Mouse (Mus musculus) stomach, postnatal 0 days (tissue): ENCODE measurements around the gene Zfp704. TPM values are rescaled to one million over a fixed set of nuclear protein-coding genes. Genes with fewer than 3 reads are reported as not detected.

ENCODE experiments used
- ATAC-seq: fragments of 200-750 bp; cut with Nextera tagmentation; 2 replicates; pipeline ENCODE4 v1.8.0; 2017; ENCODE audit not compliant: low FRiP score, low TSS enrichment
- DNase-seq: peaks from one replicate; pipeline ENCODE4 v3.0.0-alpha.2; 2016; ENCODE audit warnings: low spot score
- H3K27ac ChIP-seq: fragments of 300-500 bp; sonication (generic); replicated peaks from 2 replicates; pipeline ENCODE4 v1.5.1; 2014; ENCODE audit warnings: mild to moderate bottlenecking, control low read depth
- H3K27me3 ChIP-seq: fragments of 300-500 bp; sonication (generic); 2 replicates; pipeline ENCODE4 v1.6.1; 2014; ENCODE audit warnings: low read length; ENCODE audit not compliant: control insufficient read depth, insufficient read depth
- H3K36me3 ChIP-seq: fragments of 300-500 bp; sonication (generic); 2 replicates; pipeline ENCODE4 v1.6.1; 2014; ENCODE audit warnings: low read length, mixed read lengths; ENCODE audit not compliant: control insufficient read depth, insufficient read depth
- H3K4me1 ChIP-seq: fragments of 300-500 bp; sonication (generic); replicated peaks from 2 replicates; pipeline ENCODE4 v1.6.1; 2014; ENCODE audit warnings: antibody characterized with exemption; ENCODE audit not compliant: control insufficient read depth, insufficient read depth
- H3K4me2 ChIP-seq: fragments of 300-500 bp; sonication (generic); replicated peaks from 2 replicates; pipeline ENCODE4 v1.6.1; 2014; ENCODE audit warnings: low read depth, mild to moderate bottlenecking, control low read depth, moderate library complexity
- H3K4me3 ChIP-seq: fragments of 300-500 bp; sonication (generic); 2 replicates; pipeline ENCODE4 v1.5.1; 2014; ENCODE audit warnings: low read depth, low read length, control low read depth
- H3K9ac ChIP-seq: fragments of 300-500 bp; sonication (generic); 2 replicates; pipeline ENCODE4 v1.6.1; 2014; ENCODE audit warnings: mild to moderate bottlenecking, low read length, control low read depth, mixed read lengths
- H3K9me3 ChIP-seq: fragments of 300-500 bp; sonication (generic); 2 replicates; pipeline ENCODE4 v1.6.1; 2016; ENCODE audit warnings: low read length; ENCODE audit not compliant: control insufficient read depth
- CTCF ChIP-seq: IDR thresholded peaks from 2 replicates; pipeline ENCODE4 v1.5.1; 2016; ENCODE audit warnings: antibody characterized with exemption, low read depth, mild to moderate bottlenecking, moderate library complexity
- EP300 ChIP-seq: optimal IDR thresholded peaks from 2 replicates; pipeline ENCODE3; 2016; ENCODE audit warnings: antibody characterized with exemption
- WGBS: fragments of 180-500 bp; shearing (Covaris S2); extraction: QIAGEN DNeasy Blood & Tissue Kit; methylation state at CpG from one replicate; pipeline ENCODE4 v1.1.7; 2014; 5-methylcytosine and 5-hydroxymethylcytosine counted together
- polyA plus RNA-seq: library from polyadenylated mRNA; unstranded; fragments of >200 nt; fragmentation: Nextera tagmentation; extraction: Ambion mirVana; gene quantifications from 2 replicates; pipeline ENCODE4 v1.2.1, GENCODE M21; 2015

Zfp704 gene
- polyA plus RNA-seq, 1 experiment from 2014 or later = 3.4 TPM

- Histone ChIP-seq H3K4me2 (no peak overlapping the region), H3K4me1 (no peaks in the 10 kb centered on the region), H3K9me3 (no peaks in the 10 kb centered on the region), H3K27me3 (no peaks in the 10 kb centered on the region), H3K36me3 (no peaks in the 10 kb centered on the region), H3K27ac (no peak overlapping the region), H3K4me3 (no peak overlapping the region), H3K9ac (no peak overlapping the region)
- ATAC-seq (no peak), DNase-seq (no peak)
- 89% methylated on average over 4 of the region's 4 CpGs for WGBS
- TF ChIP-seq EP300 (no peak), CTCF (no peak)
Measured at GRCm38 (mm10) chr3:9427826-9428225, 182.1 kb downstream of the Zfp704 start.

DNA sequence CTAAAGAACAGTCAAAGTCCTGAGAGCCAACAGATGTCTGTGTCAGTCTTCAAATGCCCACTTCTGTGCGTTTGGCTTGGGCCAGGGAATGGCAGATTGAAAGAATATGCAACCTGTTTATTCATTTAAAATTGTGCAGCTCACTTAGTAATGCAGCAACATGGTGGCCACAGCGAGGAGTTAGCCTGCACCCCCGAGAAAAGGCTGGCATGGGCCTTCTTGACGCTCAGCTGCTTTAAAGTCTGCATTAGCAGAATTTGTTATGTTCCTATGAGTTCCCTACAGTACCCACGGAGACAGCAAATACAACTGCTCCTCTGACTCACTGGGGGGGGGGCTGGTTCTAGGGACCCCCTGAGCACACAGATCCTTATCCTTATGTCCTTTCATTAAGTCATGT lies 184.2 kb downstream of the Zfp704 start:
- TF ChIP-seq EP300 = no peak
- TF ChIP-seq CTCF = no peak
- no peak for DNase-seq
- no peak overlapping the region for H3K4me2 ChIP-seq
- no peaks in the 10 kb centered on the region for H3K9me3 ChIP-seq
- H3K4me1 ChIP-seq = no peaks in the 10 kb centered on the region
- no peaks in the 10 kb centered on the region for H3K27me3 ChIP-seq
- 89% methylated on average over 5 of the region's 5 CpGs for WGBS
- H3K36me3 ChIP-seq = no peaks in the 10 kb centered on the region
- no peak overlapping the region for H3K9ac ChIP-seq
- no peak overlapping the region for H3K4me3 ChIP-seq
- no peak overlapping the region for H3K27ac ChIP-seq
- ATAC-seq = no peak

- no peak for DNase-seq
- Histone ChIP-seq H3K36me3 (no peaks in the 10 kb centered on the region), H3K9ac (no peak overlapping the region), H3K27ac (no peak overlapping the region), H3K4me1 (no peaks in the 10 kb centered on the region), H3K27me3 (no peaks in the 10 kb centered on the region), H3K9me3 (no peaks in the 10 kb centered on the region), H3K4me3 (no peak overlapping the region), H3K4me2 (no peak overlapping the region)
- no peak for ATAC-seq
- 87% methylated on average over 6 of the region's 6 CpGs for WGBS
- TF ChIP-seq EP300 (no peak), CTCF (no peak)
Measured at GRCm38 (mm10) chr3:9424637-9425036, 185.2 kb downstream of the Zfp704 start.

DNA sequence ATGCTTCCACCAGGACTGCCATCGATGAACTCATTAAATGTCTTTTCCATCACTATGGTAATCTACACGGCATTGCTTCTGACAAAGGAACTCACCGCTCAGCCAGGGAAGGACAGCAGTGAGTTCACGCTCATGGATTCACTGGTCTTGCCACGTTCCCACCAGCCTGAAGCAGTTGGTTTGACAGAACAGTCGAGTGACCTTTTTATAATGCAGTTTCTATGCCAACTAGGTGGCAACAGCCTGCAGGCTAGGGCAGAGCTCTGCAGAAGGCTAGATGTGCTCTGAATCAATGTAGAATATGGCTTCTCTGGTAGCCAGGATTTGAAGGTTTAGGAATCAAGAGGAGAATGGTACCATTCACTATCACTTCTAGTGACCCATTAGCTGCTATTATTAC lies 186.2 kb downstream of the Zfp704 start:
- DNase-seq (no peak), ATAC-seq (no peak)
- H3K9ac ChIP-seq = no peak overlapping the region
- H3K27me3 ChIP-seq = no peaks in the 10 kb centered on the region
- no peak overlapping the region for H3K4me2 ChIP-seq
- WGBS = 92% methylated on average over 6 of the region's 6 CpGs
- no peaks in the 10 kb centered on the region for H3K9me3 ChIP-seq
- no peaks in the 10 kb centered on the region for H3K36me3 ChIP-seq
- no peak overlapping the region for H3K27ac ChIP-seq
- H3K4me3 ChIP-seq = no peak overlapping the region
- no peaks in the 10 kb centered on the region for H3K4me1 ChIP-seq
- no peak for TF ChIP-seq EP300

DNA sequence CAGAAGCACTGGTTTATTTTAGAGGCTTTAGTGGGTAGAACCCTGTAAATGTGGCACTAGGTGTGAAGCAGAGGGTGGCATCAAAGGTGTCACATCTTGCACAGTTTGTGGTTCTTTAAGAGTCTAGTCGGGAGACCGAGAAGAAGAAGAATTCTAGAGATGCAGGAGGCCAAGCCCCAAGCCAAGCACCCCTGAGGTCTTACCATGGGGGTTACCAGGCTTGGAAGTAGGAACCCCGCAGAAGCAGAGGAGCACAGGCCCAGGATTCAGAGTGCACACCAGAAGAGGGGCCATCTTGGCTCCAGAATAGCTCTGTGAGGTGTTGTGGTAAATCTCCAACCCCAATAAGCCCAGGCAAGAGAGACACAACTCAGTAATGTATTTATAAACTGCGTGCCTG lies 201.0 kb downstream of the Zfp704 start:
- no peak overlapping the region for H3K4me3 ChIP-seq
- DNase-seq (no peak), ATAC-seq (no peak)
- H3K9ac ChIP-seq = no peak overlapping the region
- H3K4me2 ChIP-seq = no peak overlapping the region
- TF ChIP-seq EP300 = no peak
- no peaks in the 10 kb centered on the region for H3K4me1 ChIP-seq
- H3K9me3 ChIP-seq = no peaks in the 10 kb centered on the region
- no peaks in the 10 kb centered on the region for H3K36me3 ChIP-seq
- no peaks in the 10 kb centered on the region for H3K27me3 ChIP-seq
- WGBS = 95% methylated on average over 4 of the region's 4 CpGs
- no peak overlapping the region for H3K27ac ChIP-seq

DNA sequence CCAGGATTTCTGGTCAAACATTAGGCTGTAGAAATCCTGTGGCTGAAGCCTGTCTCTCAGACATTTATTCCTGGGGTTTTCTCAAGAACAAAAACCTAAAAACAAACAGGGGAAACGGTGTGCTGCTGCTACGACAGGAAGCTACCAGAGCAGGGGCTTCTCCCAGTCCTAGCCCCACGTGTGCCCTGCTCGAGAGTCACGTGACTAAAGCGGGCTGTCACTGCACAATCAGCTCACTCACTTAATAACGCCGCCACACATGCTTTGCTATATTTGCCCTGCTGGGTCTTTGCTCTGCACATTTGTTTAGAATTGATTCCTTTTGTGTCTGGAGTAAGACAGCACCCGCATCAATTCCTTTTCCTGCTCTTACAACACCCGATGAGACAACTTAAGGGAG lies 202.1 kb downstream of the Zfp704 start:
- 0 out of 2 replicates have a peak overlapping the region, but pooled peaks have one; percentile 24 for H3K27ac ChIP-seq
- H3K9ac ChIP-seq = no peak overlapping the region
- no peaks in the 10 kb centered on the region for H3K4me1 ChIP-seq
- H3K4me3 ChIP-seq = no peak overlapping the region
- 71% methylated on average over 10 of the region's 10 CpGs for WGBS
- TF ChIP-seq CTCF = no peak
- no peak for TF ChIP-seq EP300
- H3K9me3 ChIP-seq = no peaks in the 10 kb centered on the region
- no peaks in the 10 kb centered on the region for H3K27me3 ChIP-seq
- ATAC-seq = no peak
- no peak overlapping the region for H3K4me2 ChIP-seq
- no peaks in the 10 kb centered on the region for H3K36me3 ChIP-seq
- no peak for DNase-seq
